Mouse (Mus musculus): Measurements from ENCODE around the gene Hexa. TPM values are rescaled to one million over a fixed set of nuclear protein-coding genes. Genes with fewer than 3 reads are reported as not detected.
A peak's percentile ranks its signal among the peaks of the same experiment; 100 is the strongest.

Hexa gene
- total and polyA plus RNA-seq, 2 experiments from 2014 or later, result 52.7 to 52.9 TPM

DNA sequence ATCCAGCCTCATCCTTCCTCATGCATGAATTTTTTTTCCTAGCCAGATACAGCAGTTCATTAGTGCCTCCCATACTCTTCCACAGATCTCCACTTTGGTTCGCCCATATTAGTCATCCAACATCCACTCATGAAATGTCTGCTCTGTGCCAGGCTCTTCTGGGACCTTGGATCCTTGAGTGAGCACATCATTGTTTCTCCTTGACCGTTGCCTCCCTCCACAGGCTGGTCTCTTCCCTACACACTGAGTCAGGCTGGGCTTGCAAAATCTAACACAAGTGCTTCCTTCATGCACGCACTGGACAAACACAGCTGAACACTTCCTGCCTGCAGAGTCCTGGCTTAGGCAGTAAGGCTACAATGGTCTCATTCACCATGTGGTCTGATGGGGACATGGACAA is 1.7 kb upstream of the Hexa start:
- Histone ChIP-seq H3K27me3 (ENCODE audit: insufficient read depth, low read length) (no peaks in the 10 kb centered on the region), H3K9ac (replicated peaks; ENCODE audit: low read length) (no peak overlapping the region), H3K4me1 (ENCODE audit: insufficient read depth, low read length) (peaks cover 15% of the 10 kb centered on the region), H3K27ac (no peak overlapping the region), H3K36me3 (ENCODE audit: insufficient read depth, low read length) (no peaks in the 10 kb centered on the region), H3K4me2 (ENCODE audit: low read depth, low read length) (no peak overlapping the region), H3K9me3 (ENCODE audit: low read length) (no peaks in the 10 kb centered on the region), H3K4me3 (ENCODE audit: low read length) (no peak overlapping the region)
- 0 out of 2 replicates have a peak, but pooled peaks have one; percentile 3 for TF ChIP-seq CTCF (IDR thresholded peaks at IDR 0.05; ENCODE audit: low read depth)
- ATAC-seq (no peak), DNase-seq (ENCODE audit: low spot score) (no peak)
- 84% methylated on average over 3 of the region's 3 CpGs for WGBS

GRCm38 (mm10) chr9:59541617-59542016 is 2.3 kb downstream of the Hexa start:
- Histone ChIP-seq H3K4me3 (ENCODE audit: low read length) (no peak overlapping the region), H3K9ac (replicated peaks; ENCODE audit: low read length) (no peak overlapping the region), H3K36me3 (ENCODE audit: insufficient read depth, low read length) (no peaks in the 10 kb centered on the region), H3K9me3 (ENCODE audit: low read length) (no peaks in the 10 kb centered on the region), H3K4me2 (ENCODE audit: low read depth, low read length) (0 out of 2 replicates have a peak overlapping the region, but pooled peaks have one; percentile 91), H3K27ac (no peak overlapping the region), H3K4me1 (ENCODE audit: insufficient read depth, low read length) (peaks cover 15% of the 10 kb centered on the region), H3K27me3 (ENCODE audit: insufficient read depth, low read length) (no peaks in the 10 kb centered on the region)
- no peak for ATAC-seq
- 94% methylated on average over 6 of the region's 6 CpGs for WGBS
- TF ChIP-seq CTCF (IDR thresholded peaks at IDR 0.05; ENCODE audit: low read depth), result no peak
- DNase-seq (ENCODE audit: low spot score), result no peak

- no peak overlapping the region for H3K4me3 ChIP-seq (ENCODE audit: low read length)
- no peak overlapping the region for H3K9ac ChIP-seq (replicated peaks; ENCODE audit: low read length)
- no peak overlapping the region for H3K27ac ChIP-seq
- no peaks in the 10 kb centered on the region for H3K27me3 ChIP-seq (ENCODE audit: insufficient read depth, low read length)
- no peaks in the 10 kb centered on the region for H3K36me3 ChIP-seq (ENCODE audit: insufficient read depth, low read length)
- ATAC-seq, result no peak
- no peaks in the 10 kb centered on the region for H3K9me3 ChIP-seq (ENCODE audit: low read length)
- no peak overlapping the region for H3K4me2 ChIP-seq (ENCODE audit: low read depth, low read length)
- no peak for DNase-seq (ENCODE audit: low spot score)
- peaks cover 15% of the 10 kb centered on the region for H3K4me1 ChIP-seq (ENCODE audit: insufficient read depth, low read length)
- no peak for TF ChIP-seq CTCF (IDR thresholded peaks at IDR 0.05; ENCODE audit: low read depth)
Observed at GRCm38 (mm10) chr9:59542766-59543324, 3.5 kb downstream of the Hexa start.

DNA sequence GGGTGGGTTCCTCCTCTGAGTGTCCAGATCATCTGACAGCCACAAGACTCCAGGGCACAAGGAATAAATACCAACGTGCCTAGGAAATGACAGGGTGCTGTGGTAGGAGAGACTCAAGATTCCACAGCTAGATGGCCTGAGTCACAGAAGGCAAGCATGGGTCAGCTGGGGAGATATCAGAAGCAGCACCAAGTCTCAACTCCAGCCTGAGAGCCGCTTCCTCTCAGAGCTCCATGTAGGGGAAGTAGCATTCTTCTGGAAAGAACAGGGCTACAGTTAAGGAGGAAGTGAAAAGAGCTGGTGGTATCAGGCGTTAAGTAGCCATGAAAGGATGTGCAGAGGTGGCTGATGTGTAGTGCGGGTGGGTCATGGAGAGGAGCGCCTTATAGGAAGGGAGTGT is 5.4 kb downstream of the Hexa start:
- WGBS, result 90% methylated on average over 5 of the region's 5 CpGs
- Histone ChIP-seq H3K4me1 (ENCODE audit: insufficient read depth, low read length) (peaks cover 11% of the 10 kb centered on the region), H3K27ac (no peak overlapping the region)

DNA sequence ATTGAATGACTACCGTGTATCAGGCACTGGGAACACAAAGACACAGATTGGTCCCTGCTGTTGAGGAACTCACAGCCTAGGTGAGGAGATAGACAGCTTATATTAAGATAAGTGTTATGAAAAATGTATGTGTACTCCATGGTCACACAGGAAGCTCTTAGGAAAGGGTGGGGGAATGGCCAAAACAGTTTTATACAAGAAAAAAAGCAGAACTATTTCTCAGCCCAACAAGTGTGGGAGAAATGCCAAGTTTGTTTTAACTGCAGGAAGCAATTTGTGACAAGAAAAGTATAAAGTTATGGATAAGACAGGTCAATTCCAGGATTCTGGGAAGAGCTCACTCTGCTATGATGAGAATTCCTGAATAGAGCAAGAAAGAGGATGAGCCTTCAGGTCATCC is 8.5 kb downstream of the Hexa start:
- Histone ChIP-seq H3K4me2 (ENCODE audit: low read depth, low read length) (no peak overlapping the region), H3K9ac (replicated peaks; ENCODE audit: low read length) (no peak overlapping the region), H3K36me3 (ENCODE audit: insufficient read depth, low read length) (no peaks in the 10 kb centered on the region), H3K4me3 (ENCODE audit: low read length) (no peak overlapping the region), H3K4me1 (ENCODE audit: insufficient read depth, low read length) (no peaks in the 10 kb centered on the region), H3K27me3 (ENCODE audit: insufficient read depth, low read length) (no peaks in the 10 kb centered on the region), H3K27ac (no peak overlapping the region), H3K9me3 (ENCODE audit: low read length) (no peaks in the 10 kb centered on the region)
- ATAC-seq, result no peak
- no peak for TF ChIP-seq CTCF (IDR thresholded peaks at IDR 0.05; ENCODE audit: low read depth)
- no peak for DNase-seq (ENCODE audit: low spot score)
- WGBS, result 90% methylated on average over 1 of the region's 1 CpGs

More for the DNA sequence above, 5.4 kb downstream of the Hexa start:
- no peaks in the 10 kb centered on the region for H3K9me3 ChIP-seq (ENCODE audit: low read length)
- ATAC-seq (no peak), DNase-seq (ENCODE audit: low spot score) (no peak)
- H3K4me2 ChIP-seq (ENCODE audit: low read depth, low read length), result no peak overlapping the region
- no peak for TF ChIP-seq CTCF (IDR thresholded peaks at IDR 0.05; ENCODE audit: low read depth)
- no peak overlapping the region for H3K9ac ChIP-seq (replicated peaks; ENCODE audit: low read length)
- no peaks in the 10 kb centered on the region for H3K36me3 ChIP-seq (ENCODE audit: insufficient read depth, low read length)
- no peak overlapping the region for H3K4me3 ChIP-seq (ENCODE audit: low read length)
- H3K27me3 ChIP-seq (ENCODE audit: insufficient read depth, low read length), result no peaks in the 10 kb centered on the region

DNA sequence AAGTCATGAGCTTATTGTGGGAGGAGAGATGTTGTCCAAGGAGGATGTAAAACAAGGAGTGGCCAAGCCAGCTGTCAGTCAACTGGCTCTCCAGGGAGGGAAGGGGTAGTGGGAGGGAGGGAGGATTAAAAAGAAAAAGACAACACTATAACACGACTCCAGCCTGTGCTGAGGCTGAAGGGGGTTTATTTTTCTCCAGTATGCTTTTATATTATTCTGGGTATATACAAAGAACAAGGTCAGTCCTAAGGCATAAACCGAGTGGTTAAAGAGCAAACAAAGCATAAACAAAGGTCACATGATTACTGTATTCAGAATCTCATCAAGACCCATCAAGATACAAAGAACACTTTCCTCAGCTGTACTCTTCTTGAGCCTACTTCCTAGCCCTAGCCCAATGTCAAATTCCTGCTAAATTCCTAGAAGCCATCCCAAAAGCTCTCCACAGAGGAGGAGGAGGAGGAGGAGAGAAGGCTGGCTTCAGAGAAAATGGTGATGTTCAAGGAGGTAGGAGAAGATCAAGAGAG is 9.7 kb downstream of the Hexa start:
- 60% methylated on average over 2 of the region's 2 CpGs for WGBS
- TF ChIP-seq CTCF (IDR thresholded peaks at IDR 0.05; ENCODE audit: low read depth), result no peak

DNA sequence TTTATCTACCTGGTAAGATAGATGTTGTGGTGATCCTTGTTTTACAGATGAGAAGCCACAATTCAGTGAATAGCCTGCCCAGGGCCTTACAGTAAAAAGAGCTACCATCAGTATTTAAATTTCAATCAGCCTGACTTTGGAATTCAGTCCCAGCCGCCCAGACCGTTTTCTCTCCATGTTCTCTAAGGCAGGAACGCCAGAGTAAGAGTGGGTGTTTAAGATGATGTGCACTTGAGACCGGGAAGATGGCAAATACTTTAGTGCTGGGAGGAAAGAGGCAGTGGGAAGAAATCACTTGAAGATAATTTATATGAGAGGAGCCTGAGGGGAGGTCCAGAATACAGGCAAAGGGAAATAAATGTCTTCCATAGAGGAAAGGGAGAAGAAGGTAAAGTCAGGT is 10.7 kb downstream of the Hexa start:
- no peaks in the 10 kb centered on the region for H3K27me3 ChIP-seq (ENCODE audit: insufficient read depth, low read length)
- H3K4me2 ChIP-seq (ENCODE audit: low read depth, low read length), result no peak overlapping the region
- H3K9me3 ChIP-seq (ENCODE audit: low read length), result no peaks in the 10 kb centered on the region
- no peak overlapping the region for H3K9ac ChIP-seq (replicated peaks; ENCODE audit: low read length)
- H3K4me1 ChIP-seq (ENCODE audit: insufficient read depth, low read length), result no peaks in the 10 kb centered on the region
- DNase-seq (ENCODE audit: low spot score) (no peak), ATAC-seq (no peak)
- no peak overlapping the region for H3K4me3 ChIP-seq (ENCODE audit: low read length)
- H3K27ac ChIP-seq, result no peak overlapping the region
- no peak for TF ChIP-seq CTCF (IDR thresholded peaks at IDR 0.05; ENCODE audit: low read depth)
- no peaks in the 10 kb centered on the region for H3K36me3 ChIP-seq (ENCODE audit: insufficient read depth, low read length)
- 87% methylated on average over 4 of the region's 4 CpGs for WGBS

More for the DNA sequence above, 9.7 kb downstream of the Hexa start:
- H3K4me2 ChIP-seq (ENCODE audit: low read depth, low read length), result no peak overlapping the region
- H3K4me3 ChIP-seq (ENCODE audit: low read length), result no peak overlapping the region
- no peak overlapping the region for H3K9ac ChIP-seq (replicated peaks; ENCODE audit: low read length)
- no peaks in the 10 kb centered on the region for H3K9me3 ChIP-seq (ENCODE audit: low read length)
- no peaks in the 10 kb centered on the region for H3K27me3 ChIP-seq (ENCODE audit: insufficient read depth, low read length)
- H3K27ac ChIP-seq, result no peak overlapping the region
- no peaks in the 10 kb centered on the region for H3K4me1 ChIP-seq (ENCODE audit: insufficient read depth, low read length)
- ATAC-seq (no peak), DNase-seq (ENCODE audit: low spot score) (no peak)
- no peaks in the 10 kb centered on the region for H3K36me3 ChIP-seq (ENCODE audit: insufficient read depth, low read length)

All from hindbrain, postnatal 0 days (tissue).